Mouse (Mus musculus) small intestine, adult 2 months (tissue): ENCODE results near the gene Prrg4. TPM values are rescaled to one million over a fixed set of nuclear protein-coding genes. Genes with fewer than 3 reads are reported as not detected.

Experiments used
- H3K27ac ChIP-seq: fragments of 200-500 bp; 2 replicates; pipeline ENCODE4 v1.5.1; 2012; ENCODE audit warnings: low read depth, low read length, control low read depth, inconsistent platforms; ENCODE audit not compliant: insufficient read depth
- H3K27me3 ChIP-seq: fragments of 200-500 bp; 2 replicates; pipeline ENCODE4 v1.6.1; 2012; ENCODE audit warnings: mild to moderate bottlenecking, moderate library complexity, low read length, inconsistent platforms; ENCODE audit not compliant: control insufficient read depth, insufficient read depth
- H3K36me3 ChIP-seq: fragments of 200-500 bp; 2 replicates; pipeline ENCODE4 v1.6.1; 2012; ENCODE audit warnings: mild to moderate bottlenecking, low read length, control low read depth, inconsistent platforms; ENCODE audit not compliant: control insufficient read depth, insufficient read depth
- H3K4me1 ChIP-seq: fragments of 200-500 bp; 2 replicates; pipeline ENCODE4 v1.6.1; 2012; ENCODE audit warnings: low read length, inconsistent platforms, mixed read lengths; ENCODE audit not compliant: control insufficient read depth, insufficient read depth, insufficient read length
- H3K4me3 ChIP-seq: fragments of 200-500 bp; 2 replicates; pipeline ENCODE4 v1.5.1; 2012; ENCODE audit warnings: low read depth, mild to moderate bottlenecking, control low read depth, inconsistent platforms, low read length, moderate library complexity
- CTCF ChIP-seq: fragments of 200-500 bp; IDR thresholded peaks from 2 replicates; pipeline ENCODE4 v1.5.1; 2012; ENCODE audit warnings: low read depth, mild to moderate bottlenecking, control low read depth, inconsistent platforms, low read length, moderate library complexity, mixed read lengths; ENCODE audit not compliant: insufficient replicate concordance, insufficient read length; ENCODE audit errors: extremely low read depth
- POLR2A ChIP-seq: fragments of 200-500 bp; IDR thresholded peaks from 2 replicates; pipeline ENCODE4 v1.6.1; 2012; ENCODE audit warnings: low read depth, mild to moderate bottlenecking, control low read depth, inconsistent platforms, low read length, moderate library complexity
- WGBS: fragments of 180-500 bp; shearing (Covaris S2); methylation state at CpG from one replicate; pipeline ENCODE4 v1.1.7; 2018; 5-methylcytosine and 5-hydroxymethylcytosine counted together
- polyA plus RNA-seq: library from polyadenylated mRNA; depleted of rRNA; stranded (reverse); fragments of >200 nt; gene quantifications from 2 replicates; pipeline ENCODE4 v1.2.3, GENCODE M21; 2012; rRNA removed

Gene Prrg4
- polyA plus RNA-seq, 1 experiment: 0.42 TPM

- Histone ChIP-seq H3K4me3 (peak overlapping the region; percentile 93), H3K27me3 (no peaks in the 10 kb centered on the region), H3K36me3 (no peaks in the 10 kb centered on the region), H3K4me1 (peaks cover 4% of the 10 kb centered on the region; the same call in 1 of the 2 replicates), H3K27ac (peak overlapping the region; percentile 4; the same call in 1 of the 2 replicates)
- 2% methylated on average over 33 of the region's 33 CpGs for WGBS
- no peak for TF ChIP-seq CTCF
- no peak for TF ChIP-seq POLR2A
These were observed 33.9 kb downstream of the Prrg4 start for GRCm38 (mm10) chr2:104815561-104816370.

- 56% methylated on average over 5 of the region's 5 CpGs for WGBS
- TF ChIP-seq POLR2A: no peak
- no peak for TF ChIP-seq CTCF
- H3K27me3 ChIP-seq: no peaks in the 10 kb centered on the region
- H3K4me1 ChIP-seq: peaks cover 4% of the 10 kb centered on the region; the same call in 1 of the 2 replicates
- H3K27ac ChIP-seq: no peak overlapping the region
- H3K36me3 ChIP-seq: no peaks in the 10 kb centered on the region
- no peak overlapping the region for H3K4me3 ChIP-seq
These were observed 35.3 kb downstream of the Prrg4 start for GRCm38 (mm10) chr2:104814181-104814951.

GRCm38 (mm10) chr2:104805435-104805834 lies 44.2 kb downstream of the Prrg4 start:
- Histone ChIP-seq H3K4me1 (no peaks in the 10 kb centered on the region), H3K27ac (no peak overlapping the region), H3K27me3 (no peaks in the 10 kb centered on the region), H3K36me3 (no peaks in the 10 kb centered on the region), H3K4me3 (no peak overlapping the region)
- 33% methylated on average over 1 of the region's 1 CpGs for WGBS
- no peak for TF ChIP-seq POLR2A

Other genes starting within 250 kb of the Prrg4 start
- 1.9 and 2.4 TPM in 2 replicates for gene Tcp11l1, start 137.7 kb downstream of the Prrg4 start, polyA plus RNA-seq
- not detected in 2 replicates for gene Pin1rt1, start 133.5 kb downstream of the Prrg4 start, polyA plus RNA-seq
- 3.5 and 15.7 TPM in 2 replicates for gene Depdc7, start 107.0 kb downstream of the Prrg4 start, polyA plus RNA-seq
- gene Qser1, start 33.1 kb downstream of the Prrg4 start, polyA plus RNA-seq: 1.0 and 1.3 TPM in 2 replicates
- gene Ccdc73, start 17.9 kb upstream of the Prrg4 start, polyA plus RNA-seq: not detected in 2 replicates
- gene Eif3m, start 167.2 kb upstream of the Prrg4 start, polyA plus RNA-seq: 7.0 and 7.4 TPM in 2 replicates
- gene Gm11060, start 242.1 kb upstream of the Prrg4 start, polyA plus RNA-seq: not detected in 2 replicates